ENCODE assay signal across 8 mouse cellular contexts in the genomic region with DNA sequence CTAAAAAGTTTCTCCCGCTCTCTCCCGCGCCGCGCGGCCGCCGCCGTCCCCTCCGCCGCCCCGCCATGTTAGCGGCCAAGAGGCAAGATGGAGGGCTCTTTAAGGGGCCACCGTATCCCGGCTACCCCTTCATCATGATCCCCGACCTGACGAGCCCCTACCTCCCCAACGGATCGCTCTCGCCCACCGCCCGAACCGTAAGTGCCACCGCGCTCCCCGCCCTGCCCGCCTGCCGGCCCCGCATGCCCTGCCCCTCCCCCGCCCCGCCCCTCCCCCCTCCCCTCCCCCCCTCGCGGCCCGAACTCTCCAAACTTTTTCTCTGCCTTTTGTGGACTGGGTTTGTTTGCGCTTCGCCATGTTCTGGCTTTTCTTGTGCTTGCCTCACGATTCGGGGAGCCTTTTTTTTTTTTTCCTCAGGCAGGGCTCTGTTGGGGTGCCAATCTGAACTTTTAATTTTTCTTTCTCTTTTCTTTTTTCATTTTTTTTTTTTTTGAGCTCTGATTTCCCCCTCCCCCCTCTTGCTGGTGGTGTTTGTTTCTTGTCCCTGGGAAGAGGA. TPM values are rescaled to one million over a fixed set of nuclear protein-coding genes. Genes with fewer than 3 reads are reported as not detected.
DNase-seq lines count a peak whose midpoint lies in the region; ATAC-seq and TF ChIP-seq lines count a peak whose summit lies in the region.

No protein-coding gene starts in this region.

- peak; percentile 75 to 84 for DNase-seq in heart, adult 2 months
- DNase-seq in kidney, adult 18-20 months: peak; percentile 75
- DNase-seq in retina, postnatal 1 day: peak; percentile 74
- DNase-seq in frontal cortex, adult 2 months (ENCODE audit: extremely low spot score in 1 of 2, low spot score in 1 of 2): no peak

- no peak for ATAC-seq in erythroblast, adult 5-6 weeks (replicated peaks; ENCODE audit: low FRiP score, poor library complexity, severe bottlenecking)
- no peak for ATAC-seq in lung, embryonic 15.5 days (ENCODE audit: borderline replicate concordance, extremely low read depth, low FRiP score, low TSS enrichment)

- peak overlapping the region; percentile 93 for H3K4me2 ChIP-seq in lung, embryonic 15.5 days

- H3K79me2 ChIP-seq in heart, adult 2 months (replicated peaks; ENCODE audit: control insufficient read depth, insufficient read depth, low read length): peaks cover 2% of the 10 kb centered on the region; the same call in 1 of the 2 replicates

- no peak for TF ChIP-seq CTCF in bone marrow, adult 2 months (IDR thresholded peaks at IDR 0.05; ENCODE audit: control insufficient read depth, insufficient read depth, low read length)
- TF ChIP-seq CTCF in heart, adult 2 months (IDR thresholded peaks at IDR 0.05): no peak

- H3K9ac ChIP-seq in heart, adult 2 months (ENCODE audit: low read depth, low read length): peak overlapping the region; percentile 97
- H3K9ac ChIP-seq in lung, embryonic 15.5 days: peak overlapping the region; percentile 87

- under 1% methylated on average over 31 of the region's 38 CpGs for WGBS in bone marrow, adult 2 months
- WGBS in heart, adult 2 months: under 1% methylated on average over 27 of the region's 38 CpGs
- WGBS in lung, embryonic 15.5 days: under 1% methylated on average over 30 of the region's 38 CpGs

- H3K4me1 ChIP-seq in erythroblast, embryonic 14.5 days (ENCODE audit: control insufficient read depth): peaks cover 26% of the 10 kb centered on the region
- no peaks in the 10 kb centered on the region; the same call in 1 of the 2 replicates for H3K4me1 ChIP-seq in bone marrow, adult 2 months (ENCODE audit: control insufficient read depth, insufficient read depth, low read length)
- peaks cover 4% of the 10 kb centered on the region for H3K4me1 ChIP-seq in heart, adult 2 months (ENCODE audit: control insufficient read depth, insufficient read depth, low read length)
- H3K4me1 ChIP-seq in lung, embryonic 15.5 days: peaks cover 44% of the 10 kb centered on the region

- no peak for TF ChIP-seq EP300 in heart, adult 2 months (IDR thresholded peaks at IDR 0.05; ENCODE audit: insufficient read depth, low read depth, low read length)

- H3K36me3 ChIP-seq in erythroblast, embryonic 14.5 days (ENCODE audit: control insufficient read depth): no peaks in the 10 kb centered on the region
- H3K36me3 ChIP-seq in heart, adult 2 months (ENCODE audit: control insufficient read depth, insufficient read depth, low read length): peaks cover 16% of the 10 kb centered on the region
- H3K36me3 ChIP-seq in lung, embryonic 15.5 days: no peaks in the 10 kb centered on the region

- peaks cover 88% of the 10 kb centered on the region for H3K27me3 ChIP-seq in erythroblast, embryonic 14.5 days (ENCODE audit: control insufficient read depth)
- H3K27me3 ChIP-seq in heart, adult 2 months (ENCODE audit: control insufficient read depth, insufficient read depth, low read length): no peaks in the 10 kb centered on the region
- H3K27me3 ChIP-seq in lung, embryonic 15.5 days: no peaks in the 10 kb centered on the region

- H3K4me3 ChIP-seq in erythroblast, embryonic 14.5 days (replicated peaks): peak overlapping the region; percentile 60
- H3K4me3 ChIP-seq in bone marrow, adult 2 months (replicated peaks; ENCODE audit: control insufficient read depth, low read depth, low read length): peak overlapping the region; percentile 71
- peak overlapping the region; percentile 67 for H3K4me3 ChIP-seq in heart, adult 2 months
- peak overlapping the region; percentile 75 for H3K4me3 ChIP-seq in lung, embryonic 15.5 days

- H3K27ac ChIP-seq in bone marrow, adult 2 months (ENCODE audit: control insufficient read depth, insufficient read depth, low read depth, low read length, poor library complexity): no peak overlapping the region; the same call in 1 of the 2 replicates
- H3K27ac ChIP-seq in heart, adult 2 months: peak overlapping the region; percentile 98
- H3K27ac ChIP-seq in lung, embryonic 15.5 days: peak overlapping the region; percentile 97

- H3K9me3 ChIP-seq in erythroblast, embryonic 14.5 days (ENCODE audit: control insufficient read depth, low read length): peaks cover 11% of the 10 kb centered on the region; the same call in 1 of the 2 replicates
- H3K9me3 ChIP-seq in lung, embryonic 15.5 days: no peaks in the 10 kb centered on the region

- no peak for TF ChIP-seq POLR2A in bone marrow, adult 2 months (IDR thresholded peaks at IDR 0.05; ENCODE audit: borderline replicate concordance, control insufficient read depth, low read depth, low read length)
- peak; percentile 52; the same call in 1 of the 2 replicates for TF ChIP-seq POLR2A in heart, adult 2 months (IDR thresholded peaks at IDR 0.05; ENCODE audit: insufficient read depth, low read depth, low read length)

- intact Hi-C loops in heart, adult 2 months (cut with DNase I): loop anchor here (1.0 to 5.0 kb wide), 2 partner anchors 101 to 134 kb away; no protein-coding TSS in a partner anchor

RNA-seq across cellular contexts. Expression of gene Tcf7l2, which starts 1.5 kb away (rescaled TPM):
- 2.7 and 2.8 TPM in 2 replicates for polyA plus RNA-seq in erythroblast, embryonic 14.5 days (2012)
- 2.3 and 3.5 TPM in 2 replicates for total RNA-seq in erythroblast, adult 5-6 weeks (2015; ENCODE audit: low replicate concordance)
- 0.68 and 1.5 TPM in 2 replicates for total RNA-seq in erythroblast, adult 5-6 weeks (2017; ENCODE audit: low replicate concordance)
- 9.7 and 10.5 TPM in 2 replicates for polyA plus RNA-seq in bone marrow, adult 2 months (2011; ENCODE audit: insufficient read depth, insufficient read length, low replicate concordance, missing spikeins)
- 10 to 100 TPM; 13.9 to 14.4 TPM for total RNA-seq in heart, adult 2 months (2021)
- polyA plus RNA-seq in heart, adult 2 months (2012; rRNA removed): 11.1 TPM in 2 replicates
- 42.5 and 45.6 TPM in 2 replicates for polyA plus RNA-seq in lung, embryonic 15.5 days (2015; fragmentation: Nextera tagmentation; extraction: Ambion mirVana)
- 7.3 and 7.9 TPM in 2 replicates for polyA plus RNA-seq in frontal cortex, adult 2 months (2012; rRNA removed)

Comparison
In these comparisons a context has a peak if more than half of its experiments do, and no peak if none do; other contexts are left out.
1. DNase-seq: peak in heart, adult 2 months (2 of 2), kidney, adult 18-20 months (single experiment) and retina, postnatal 1 day (single experiment); none in frontal cortex, adult 2 months (0 of 2).
2. Peak in every context shown above with its lines, with median percentiles within 50 percentile points of each other: H3K4me3 ChIP-seq.